Mouse (Mus musculus): Measurements from ENCODE around the gene Pkp4. TPM values are rescaled to one million over a fixed set of nuclear protein-coding genes. Genes with fewer than 3 reads are reported as not detected.

Gene Pkp4
- total RNA-seq, 2 experiments from 2014 or later: 214 to 223 TPM

DNA sequence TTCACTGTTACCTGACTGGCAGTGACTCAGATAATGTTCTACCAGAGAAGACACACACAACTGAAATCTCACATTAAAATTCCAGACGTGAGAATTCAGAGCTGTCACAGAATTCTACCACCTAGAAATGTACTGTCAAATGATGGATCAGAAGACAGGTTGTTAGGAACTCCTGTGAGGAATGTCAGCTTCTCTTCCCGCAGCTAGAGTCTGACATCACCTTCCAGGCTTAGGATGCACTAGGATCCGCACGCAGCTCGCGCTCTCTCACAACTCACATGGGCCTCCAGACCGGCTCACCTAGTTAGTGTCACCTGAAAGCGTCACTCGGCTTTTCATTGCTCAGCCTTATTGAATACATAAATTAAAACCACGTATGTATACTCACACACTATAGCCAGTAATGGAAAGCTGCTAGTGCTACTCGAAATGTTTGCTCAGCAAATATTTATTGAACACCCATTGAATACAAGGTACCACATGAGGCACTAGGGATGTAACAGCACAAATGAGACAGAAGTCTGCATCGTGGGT is 142.9 kb downstream of the Pkp4 start:
- intact Hi-C loops (cut with DNase I): no loop called here
- DNase-seq (ENCODE audit: low spot score in 2 of 2): no peak

DNA sequence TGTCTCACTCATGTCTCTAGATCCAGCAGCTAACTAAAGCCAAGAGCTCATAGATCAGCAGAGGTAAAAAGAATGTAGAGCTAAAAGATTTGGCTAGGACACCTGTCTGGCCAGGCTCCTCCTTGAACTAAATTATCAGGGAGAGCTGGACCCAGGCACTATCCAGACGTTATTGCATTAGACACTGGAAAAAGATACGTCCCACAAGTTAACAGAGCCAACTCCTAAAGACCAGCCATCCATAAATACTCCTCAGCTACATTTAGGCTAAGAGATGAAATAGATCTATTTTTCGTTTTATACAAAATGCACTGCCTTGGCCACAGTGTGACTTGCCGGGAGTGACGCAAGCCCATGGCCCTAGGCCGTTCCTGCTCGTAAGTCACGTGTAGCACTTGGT is 146.7 kb downstream of the Pkp4 start:
- DNase-seq (ENCODE audit: low spot score in 2 of 2): no peak
- intact Hi-C loops (cut with DNase I): no loop called here

DNA sequence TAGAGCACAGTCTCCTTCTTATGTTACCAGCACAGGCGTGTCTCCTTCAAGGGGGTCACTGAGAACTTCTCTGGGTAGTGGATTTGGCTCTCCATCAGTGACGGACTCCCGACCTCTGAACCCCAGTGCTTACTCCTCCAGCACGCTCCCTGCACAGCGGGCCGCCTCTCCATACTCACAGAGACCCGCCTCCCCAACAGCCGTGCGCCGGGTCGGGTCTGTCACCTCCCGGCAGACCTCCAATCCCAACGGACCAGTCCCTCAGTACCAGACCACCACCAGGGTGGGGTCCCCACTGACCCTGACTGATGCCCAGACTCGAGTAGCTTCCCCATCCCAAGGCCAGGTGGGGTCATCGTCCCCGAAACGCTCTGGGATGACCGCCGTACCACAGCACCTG is 147.4 kb downstream of the Pkp4 start:
- no peak for DNase-seq (ENCODE audit: low spot score in 2 of 2)
- intact Hi-C loops (cut with DNase I): no loop called here

DNA sequence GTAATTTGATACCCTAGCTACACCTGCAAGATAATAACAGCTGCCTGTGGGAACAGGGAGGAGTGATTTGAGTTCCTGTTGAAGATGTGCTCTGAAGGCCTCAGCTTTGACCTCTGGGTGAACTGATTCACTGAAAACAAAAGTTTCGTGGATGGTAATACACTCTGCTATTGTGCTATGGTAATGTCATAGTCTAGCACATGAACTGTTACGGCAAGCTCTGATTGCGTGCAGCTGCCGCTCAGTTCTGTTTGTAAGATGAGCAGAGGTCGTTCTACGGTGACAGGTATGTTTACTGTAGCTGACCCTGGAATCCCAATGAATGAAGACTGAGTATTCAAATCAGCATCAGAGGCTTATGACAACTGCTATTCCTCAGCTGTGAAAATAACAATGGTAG is 152.6 kb downstream of the Pkp4 start:
- intact Hi-C loops (cut with DNase I): loop anchor here (5.0 kb wide), 1 partner anchor 151 kb away; the partner anchor contains the start of genes Ccdc148 and Pkp4
- DNase-seq (ENCODE audit: low spot score in 2 of 2): no peak

DNA sequence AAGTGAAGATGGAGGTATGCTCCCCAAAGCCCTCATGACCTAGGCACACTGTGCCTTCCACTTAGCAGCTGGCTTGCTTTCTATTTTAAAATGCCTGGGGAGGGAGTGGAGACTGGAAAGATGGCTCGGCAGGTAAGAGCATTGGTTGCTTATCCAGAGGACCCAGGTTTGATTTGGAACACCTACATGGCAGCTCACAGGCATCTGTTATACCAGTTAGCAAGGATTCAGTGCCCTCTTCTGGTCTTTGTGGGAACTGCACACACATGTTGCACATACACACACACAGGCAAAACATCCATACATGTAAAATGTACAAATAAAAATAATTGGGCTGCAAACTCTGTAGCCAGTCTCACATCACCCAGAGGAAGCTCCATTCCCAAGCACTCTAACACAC is 158.0 kb downstream of the Pkp4 start:
- intact Hi-C loops (cut with DNase I): no loop called here
- no peak for DNase-seq (ENCODE audit: low spot score in 2 of 2)

DNA sequence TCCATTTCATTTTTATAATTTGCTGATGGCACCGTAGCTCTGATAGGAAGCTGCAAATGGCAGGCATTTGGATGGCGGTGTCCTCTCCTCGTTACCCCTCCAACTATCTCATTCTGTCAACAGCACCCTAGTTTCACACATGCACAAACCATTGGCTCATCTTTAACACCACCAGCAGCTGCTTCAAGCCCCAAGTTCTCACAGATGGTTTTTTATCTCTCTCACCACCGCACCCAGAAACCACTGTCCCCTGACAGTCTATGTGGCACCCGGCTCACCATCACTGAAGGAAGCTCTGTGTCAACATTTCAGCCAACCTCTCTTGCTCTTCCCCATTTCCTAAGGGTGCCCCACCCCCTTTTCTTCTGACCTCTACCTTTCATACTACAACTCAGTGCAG is 167.3 kb downstream of the Pkp4 start:
- intact Hi-C loops (cut with DNase I): no loop called here
- no peak for DNase-seq (ENCODE audit: low spot score in 2 of 2)

DNA sequence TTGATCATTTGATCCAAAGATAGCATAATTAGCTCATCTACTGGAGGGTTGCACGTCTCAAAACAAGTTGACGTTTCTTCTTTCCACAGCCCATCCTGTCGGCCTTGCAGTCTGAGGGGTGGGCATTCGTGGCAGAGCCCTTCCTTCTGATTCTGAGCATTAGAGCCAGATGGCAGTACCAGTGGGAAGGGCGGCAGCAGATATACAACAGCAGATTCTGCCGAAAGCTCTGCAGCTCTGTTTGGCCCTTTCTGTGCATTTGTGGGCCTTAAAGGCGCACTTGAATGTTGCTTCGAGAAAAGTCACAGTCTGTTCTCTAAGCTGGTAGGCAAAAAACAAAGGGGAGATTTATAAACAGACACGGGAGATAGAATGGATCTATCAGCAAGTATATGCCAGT is 170.4 kb downstream of the Pkp4 start:
- intact Hi-C loops (cut with DNase I): no loop called here
- DNase-seq (ENCODE audit: low spot score in 2 of 2): no peak

DNA sequence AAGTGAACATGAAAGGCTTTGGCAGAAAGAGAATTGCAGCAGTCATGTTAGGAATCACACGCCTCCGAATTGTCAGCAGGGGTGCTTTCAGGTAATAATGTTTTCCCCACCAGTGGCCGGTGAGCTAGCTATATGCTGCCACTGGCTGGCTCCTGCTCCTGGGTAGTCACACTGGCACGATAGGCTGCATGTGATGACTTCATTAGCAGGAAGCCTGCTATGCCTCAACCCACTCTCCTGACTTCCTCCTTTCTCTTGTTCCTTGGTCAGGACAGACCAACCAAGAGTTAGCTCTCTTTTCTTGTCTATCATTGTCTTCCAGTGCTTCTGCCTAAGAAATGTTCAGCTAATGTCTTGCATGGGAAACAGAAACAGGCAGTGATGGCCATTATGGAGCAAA is 171.9 kb downstream of the Pkp4 start:
- intact Hi-C loops (cut with DNase I): no loop called here
- no peak for DNase-seq (ENCODE audit: low spot score in 2 of 2)

DNA sequence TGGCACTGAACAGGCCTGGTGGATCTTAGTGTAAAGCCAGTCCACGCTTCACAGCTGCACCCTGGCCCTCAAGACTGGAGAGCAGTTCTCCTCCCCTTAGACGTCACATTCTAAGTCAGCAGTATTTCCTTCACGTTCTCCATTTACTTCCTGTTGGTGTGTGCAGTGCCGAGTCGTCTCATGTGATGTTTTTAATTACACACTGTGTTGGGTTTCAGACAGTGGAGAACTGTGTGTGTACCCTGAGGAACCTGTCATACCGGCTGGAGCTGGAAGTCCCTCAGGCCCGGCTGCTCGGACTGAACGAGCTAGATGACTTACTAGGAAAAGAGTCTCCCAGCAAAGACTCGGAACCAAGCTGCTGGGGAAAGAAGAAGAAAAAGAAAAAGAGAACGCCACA is 177.9 kb downstream of the Pkp4 start:
- intact Hi-C loops (cut with DNase I): no loop called here
- no peak for DNase-seq (ENCODE audit: low spot score in 2 of 2)

DNA sequence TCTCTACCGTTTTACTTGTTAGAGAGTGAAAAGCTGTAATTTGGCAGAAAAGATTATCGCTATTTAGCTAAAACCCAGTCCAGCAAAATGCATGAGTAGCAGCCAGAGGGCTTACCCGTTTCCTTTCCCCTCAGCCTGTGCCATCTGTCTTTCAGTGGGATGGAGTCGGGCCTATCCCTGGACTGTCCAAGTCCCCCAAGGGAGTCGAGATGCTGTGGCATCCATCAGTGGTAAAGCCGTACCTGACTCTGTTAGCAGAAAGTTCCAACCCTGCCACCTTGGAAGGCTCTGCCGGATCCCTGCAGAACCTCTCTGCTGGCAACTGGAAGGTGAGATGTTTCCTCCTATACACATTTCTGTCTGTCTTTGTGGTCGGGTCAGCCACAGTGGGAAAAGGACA is 178.3 kb downstream of the Pkp4 start:
- intact Hi-C loops (cut with DNase I): no loop called here
- DNase-seq (ENCODE audit: low spot score in 2 of 2): no peak

DNA sequence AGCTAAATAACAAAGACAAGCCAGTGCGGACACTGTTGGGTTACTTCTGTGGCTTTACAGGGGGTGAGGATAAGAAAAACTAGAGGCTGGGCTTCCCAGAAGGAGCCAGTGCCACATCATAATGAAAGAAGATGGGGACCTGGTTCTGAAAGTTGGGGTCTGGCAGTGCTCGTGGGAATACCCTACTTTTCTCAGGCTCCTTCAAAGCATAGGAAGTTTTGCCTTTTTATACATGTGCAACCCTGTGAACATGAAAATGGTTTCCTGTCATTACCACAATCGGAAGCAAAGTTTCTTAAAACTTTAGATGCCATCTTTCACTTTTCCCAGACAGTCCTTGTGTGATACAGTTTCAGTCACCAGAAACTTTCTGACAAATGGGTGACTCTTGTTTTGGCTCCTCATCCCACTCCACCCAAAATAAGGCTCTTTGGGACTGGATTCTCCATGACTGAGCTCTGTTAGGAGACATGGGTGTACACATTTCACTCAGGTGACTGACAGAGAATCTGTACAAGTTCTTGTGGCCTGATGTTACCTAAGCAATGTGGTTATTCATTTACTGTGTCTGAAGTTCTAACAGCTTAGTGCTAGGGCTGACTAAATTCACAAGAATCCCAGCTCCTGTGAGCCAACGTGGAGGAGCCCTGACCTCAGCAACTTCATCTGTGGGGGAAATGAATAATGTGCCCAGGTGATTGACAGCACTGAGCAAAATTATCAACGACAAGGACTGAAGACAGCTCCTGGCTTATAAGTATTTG is 179.3 kb downstream of the Pkp4 start:
- intact Hi-C loops (cut with DNase I): no loop called here
- no peak for DNase-seq (ENCODE audit: low spot score in 2 of 2)

DNA sequence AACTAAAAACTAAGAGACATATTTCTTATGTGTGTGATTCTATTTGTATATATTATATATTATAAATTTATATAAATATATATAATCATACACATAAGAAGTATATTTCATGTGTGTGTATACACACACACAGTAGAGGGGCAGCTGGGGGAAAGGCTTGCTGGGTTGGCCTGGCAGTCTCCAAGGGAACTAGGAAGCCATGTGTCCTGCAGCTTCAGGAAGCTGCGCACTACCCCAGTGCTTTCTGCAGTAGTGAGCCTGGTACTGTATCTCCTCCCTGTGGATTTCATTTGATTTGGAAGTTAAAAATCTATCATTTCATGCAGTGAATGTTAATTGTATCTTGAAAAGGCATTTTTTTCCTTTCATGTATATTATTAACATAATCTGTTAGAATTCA is 180.2 kb downstream of the Pkp4 start:
- intact Hi-C loops (cut with DNase I): no loop called here

DNA sequence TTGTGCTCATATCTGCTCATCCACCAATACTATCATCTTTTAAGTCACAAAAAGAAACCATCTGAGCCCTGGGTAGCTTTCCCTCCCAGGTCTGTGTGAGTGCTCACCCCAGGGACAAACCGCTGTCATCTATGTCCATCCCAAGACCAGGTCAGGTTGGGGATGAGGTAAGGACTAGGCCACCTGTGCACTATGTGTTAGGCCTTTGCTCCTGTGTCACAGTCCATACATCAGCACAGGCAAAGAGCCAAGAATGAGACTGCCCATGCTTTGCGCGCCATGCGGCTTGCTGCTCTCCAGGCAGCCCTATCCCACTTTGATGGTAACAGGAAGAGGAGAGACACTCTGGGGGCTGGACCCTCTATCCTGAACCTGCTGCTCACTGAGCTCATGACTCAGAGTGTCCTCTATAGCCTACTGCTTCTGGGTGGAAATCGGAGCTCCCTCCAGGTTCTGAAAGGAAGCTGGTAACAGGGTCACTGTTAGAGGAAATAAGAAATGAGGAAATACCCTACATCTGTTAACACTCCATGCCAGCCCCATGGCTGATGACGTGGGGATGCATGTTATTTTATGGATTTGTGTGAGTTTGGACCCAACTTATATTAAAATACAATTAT is 182.1 kb downstream of the Pkp4 start:
- DNase-seq (ENCODE audit: low spot score in 2 of 2): no peak
- intact Hi-C loops (cut with DNase I): no loop called here

More for the DNA sequence above, 180.2 kb downstream of the Pkp4 start:
- DNase-seq (ENCODE audit: low spot score in 2 of 2): no peak

DNA sequence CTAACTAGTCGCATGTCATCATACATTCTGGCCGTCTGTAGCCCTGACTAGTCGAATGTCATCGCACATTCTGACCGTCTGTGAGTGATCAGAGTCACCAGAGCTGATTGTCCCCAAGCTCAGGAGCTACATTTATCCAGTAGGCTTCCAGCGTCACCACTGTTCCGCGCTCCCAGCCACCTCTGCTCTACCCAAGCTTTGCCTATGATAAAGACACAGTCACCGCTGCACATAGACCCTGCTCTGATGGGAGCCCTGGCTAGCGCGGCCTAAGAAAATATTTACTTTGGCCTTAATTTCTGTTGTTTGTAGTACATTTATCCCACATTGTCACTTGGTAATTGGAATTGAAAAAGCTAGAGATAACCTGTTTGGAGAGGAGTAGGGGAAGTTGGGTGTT is 183.2 kb downstream of the Pkp4 start:
- intact Hi-C loops (cut with DNase I): no loop called here

DNA sequence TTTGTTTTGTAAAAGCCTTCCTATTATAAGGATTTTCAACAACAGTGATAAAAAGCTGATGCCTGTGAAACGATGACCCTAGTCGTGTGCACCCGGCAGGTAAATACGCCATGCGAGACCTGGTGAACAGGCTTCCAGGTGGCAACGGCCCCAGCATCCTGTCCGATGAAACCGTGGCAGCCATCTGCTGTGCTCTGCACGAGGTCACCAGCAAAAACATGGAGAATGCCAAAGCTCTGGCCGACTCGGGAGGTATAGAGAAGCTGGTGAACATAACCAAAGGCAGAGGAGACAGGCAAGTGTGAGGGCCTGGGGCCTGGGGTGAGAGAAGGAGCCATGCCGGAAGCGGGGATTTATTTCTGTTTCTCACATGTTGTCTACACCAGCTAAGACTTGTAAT is 184.0 kb downstream of the Pkp4 start:
- intact Hi-C loops (cut with DNase I): no loop called here
- no peak for DNase-seq (ENCODE audit: low spot score in 2 of 2)

More for the DNA sequence above, 183.2 kb downstream of the Pkp4 start:
- DNase-seq (ENCODE audit: low spot score in 2 of 2): no peak

DNA sequence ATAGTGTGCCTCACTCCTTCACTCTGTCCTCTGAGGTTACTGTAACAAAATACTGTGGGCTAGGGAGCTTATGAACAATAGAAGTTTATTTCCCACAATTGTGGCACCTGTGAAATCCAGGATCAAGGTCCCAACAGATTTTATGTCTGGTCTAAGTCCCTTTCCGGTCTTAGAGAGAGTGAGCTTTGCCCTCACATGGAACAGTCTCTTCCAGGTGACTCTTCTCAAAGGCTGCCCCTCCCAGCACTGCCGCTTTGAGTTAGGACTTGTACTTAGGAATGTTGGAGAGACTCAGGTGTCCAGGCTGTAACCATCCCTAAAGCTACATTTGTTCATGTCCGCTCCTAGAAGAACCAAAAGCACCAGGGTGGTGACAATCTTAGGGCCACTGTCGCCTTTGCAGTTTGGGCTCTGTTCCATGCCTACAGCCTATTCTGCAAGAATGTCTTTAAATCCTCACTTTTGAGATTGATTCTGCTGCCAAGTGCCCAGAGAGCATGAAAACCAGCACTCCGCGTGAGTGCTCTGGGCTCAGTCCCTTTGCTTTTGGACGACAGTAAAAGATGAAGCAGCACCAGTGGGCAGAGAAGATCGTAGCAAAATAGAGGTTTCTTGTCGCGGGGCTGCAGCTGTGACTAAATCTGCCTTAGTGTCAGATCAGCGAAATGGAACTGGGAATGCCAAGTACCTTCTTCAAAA is 184.6 kb downstream of the Pkp4 start:
- intact Hi-C loops (cut with DNase I): no loop called here
- no peak for DNase-seq (ENCODE audit: low spot score in 2 of 2)

DNA sequence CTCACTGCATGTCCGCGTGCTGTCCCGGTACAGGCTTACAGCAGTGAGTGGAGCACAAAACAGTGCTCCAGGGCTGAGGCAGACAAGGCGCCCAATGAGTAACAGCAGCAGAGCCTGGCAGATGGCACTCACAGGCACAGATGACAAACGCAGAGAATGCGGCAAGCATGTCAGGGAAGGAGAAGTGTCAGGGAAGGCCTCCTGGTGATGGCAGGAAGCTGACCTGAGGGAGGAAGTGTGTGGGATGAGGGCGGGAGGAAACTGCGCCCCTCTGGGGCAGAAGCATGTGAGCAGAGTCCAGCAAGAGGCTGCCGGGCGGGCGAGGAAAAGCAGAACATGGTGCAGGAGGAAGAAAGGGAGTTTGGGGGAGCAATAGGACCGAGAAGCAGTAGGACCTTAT is 185.8 kb downstream of the Pkp4 start:
- DNase-seq (ENCODE audit: low spot score in 2 of 2): peak; percentile 26 to 28
- intact Hi-C loops (cut with DNase I): no loop called here

DNA sequence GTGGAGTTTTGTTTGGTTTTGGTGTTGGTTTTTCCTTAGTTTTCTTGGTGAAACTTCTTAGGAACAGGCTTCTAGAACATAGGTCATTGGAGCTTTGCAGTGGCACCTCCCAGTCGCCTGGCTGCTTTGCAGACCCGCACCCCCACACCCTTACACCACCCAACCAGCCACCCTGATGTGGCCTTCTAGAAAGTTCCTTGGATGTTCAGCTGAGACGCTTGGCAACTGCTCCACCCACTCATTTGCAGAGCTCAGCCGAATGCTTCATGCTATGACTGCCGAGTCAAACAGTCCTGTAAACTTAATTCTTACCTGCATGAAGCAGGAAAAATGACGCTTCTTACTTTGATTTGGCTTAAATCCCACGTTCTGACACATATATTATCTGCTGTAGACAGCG is 187.9 kb downstream of the Pkp4 start:
- DNase-seq (ENCODE audit: low spot score in 2 of 2): peak in 1 of 2 experiments; percentile 15
- intact Hi-C loops (cut with DNase I): no loop called here

DNA sequence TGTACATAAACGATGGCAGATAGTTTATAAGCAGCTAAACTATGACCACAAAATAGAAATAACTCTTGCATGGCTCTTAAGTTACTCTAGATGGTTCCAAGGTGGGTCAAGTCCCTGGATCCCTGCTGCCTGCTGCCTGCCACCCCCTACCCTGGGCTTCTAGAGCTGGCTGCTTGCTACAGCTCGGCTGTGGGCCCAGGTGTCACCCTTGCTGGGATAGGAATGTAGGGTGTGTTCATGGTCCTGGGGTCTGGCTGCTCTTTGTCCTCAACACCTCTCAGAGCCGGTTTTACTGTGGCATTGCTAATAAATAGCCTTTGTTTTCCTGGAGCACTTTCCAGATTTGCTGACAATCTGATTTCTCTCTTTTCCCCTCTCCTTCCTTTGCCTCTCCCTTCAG is 189.4 kb downstream of the Pkp4 start:
- intact Hi-C loops (cut with DNase I): no loop called here
- no peak for DNase-seq (ENCODE audit: low spot score in 2 of 2)

DNA sequence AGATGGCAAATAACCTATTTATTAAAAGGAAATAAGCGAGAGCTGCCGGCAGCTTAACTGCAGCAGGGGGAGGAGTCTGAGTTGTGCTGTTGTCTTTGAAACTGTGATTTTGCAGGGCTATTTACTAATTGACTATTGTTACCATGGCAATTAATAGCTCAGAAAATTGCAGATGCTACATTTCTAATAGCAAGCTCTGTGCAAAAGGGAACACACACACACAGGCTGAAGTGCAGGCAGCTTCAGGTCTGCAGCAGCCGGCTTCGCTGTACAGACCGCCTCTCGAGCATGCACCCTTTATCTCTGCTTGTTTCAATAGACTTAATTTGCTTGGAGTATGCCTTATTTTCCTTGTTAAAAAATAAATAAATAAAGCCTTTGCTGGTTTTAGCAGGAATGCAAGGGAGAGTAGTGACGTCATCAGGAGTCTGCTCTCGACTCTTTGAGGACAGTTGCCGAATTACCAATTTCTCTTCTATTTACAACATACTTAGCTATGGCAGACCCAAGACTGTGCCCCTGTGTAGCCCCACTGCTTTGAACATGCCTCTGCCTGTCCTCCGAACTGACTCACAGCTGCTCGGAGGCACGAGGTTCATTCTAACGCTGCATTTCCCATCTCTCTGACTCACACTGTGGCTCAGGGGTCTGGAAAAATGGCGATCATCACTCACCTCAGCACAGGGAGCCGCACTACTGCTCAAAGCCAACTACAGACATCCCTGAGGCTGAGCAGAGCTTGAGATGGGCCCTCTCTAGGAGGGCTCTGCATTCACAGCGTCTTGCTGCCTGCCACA is 190.9 kb downstream of the Pkp4 start:
- DNase-seq (ENCODE audit: low spot score in 2 of 2): no peak
- intact Hi-C loops (cut with DNase I): no loop called here

All from left cerebral cortex, postnatal 14 days (tissue).